Mouse (Mus musculus) erythroblast, embryonic 14.5 days (primary cell): Measurements from ENCODE around the gene Trp53bp2. TPM values are rescaled to one million over a fixed set of nuclear protein-coding genes. Genes with fewer than 3 reads are reported as not detected.

Source experiments
- H3K27me3 ChIP-seq: 2 replicates; pipeline ENCODE4 v1.6.1; 2012; ENCODE audit warnings: inconsistent platforms; ENCODE audit not compliant: control insufficient read depth
- H3K36me3 ChIP-seq: 2 replicates; pipeline ENCODE4 v1.6.1; 2012; ENCODE audit warnings: mild to moderate bottlenecking, inconsistent platforms; ENCODE audit not compliant: control insufficient read depth
- H3K4me1 ChIP-seq: 2 replicates; pipeline ENCODE4 v1.6.1; 2012; ENCODE audit warnings: inconsistent platforms; ENCODE audit not compliant: control insufficient read depth
- H3K4me3 ChIP-seq: replicated peaks from 2 replicates; pipeline ENCODE3; 2012; ENCODE audit warnings: moderate library complexity, mild to moderate bottlenecking, inconsistent platforms
- H3K9me3 ChIP-seq: 2 replicates; pipeline ENCODE4 v1.6.1; 2012; ENCODE audit warnings: low read length, inconsistent platforms, mixed read lengths; ENCODE audit not compliant: control insufficient read depth
- GATA1 ChIP-seq: IDR thresholded peaks from 2 replicates; pipeline ENCODE4 v1.6.1; 2012; ENCODE audit warnings: low read length, inconsistent platforms, mixed read lengths
- TAL1 ChIP-seq: IDR thresholded peaks from 3 replicates; pipeline ENCODE4 v1.6.1; 2012; ENCODE audit warnings: low read length, inconsistent platforms, mixed read lengths
- polyA plus RNA-seq: library from polyadenylated mRNA; stranded (reverse); fragments of >175 nt; gene quantifications from 2 replicates; pipeline ENCODE4 v1.2.3, GENCODE M21; 2012

Gene Trp53bp2
- polyA plus RNA-seq, 1 experiment, result 0.09 TPM

DNA sequence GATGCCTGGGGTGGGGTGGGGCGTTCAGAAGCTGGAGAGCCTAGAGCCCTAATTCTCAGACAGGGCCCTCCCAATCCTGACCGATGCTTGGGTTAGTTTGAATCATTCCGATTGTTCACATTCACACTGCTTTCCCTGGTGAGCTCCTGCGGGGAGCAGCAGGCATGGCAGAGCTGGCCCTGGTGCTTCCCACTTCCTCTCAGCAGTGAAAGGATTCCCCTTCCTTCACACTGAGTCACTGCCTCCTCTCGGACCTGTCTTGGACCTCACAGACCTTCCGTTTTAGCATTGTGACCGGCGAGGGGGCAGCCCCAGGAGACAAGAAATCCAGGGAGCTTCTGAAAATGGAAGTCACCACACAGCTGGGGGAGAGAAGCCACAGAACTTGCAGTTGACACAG is 102.8 kb downstream of the Trp53bp2 start:
- Histone ChIP-seq H3K4me3 (no peak overlapping the region), H3K36me3 (no peaks in the 10 kb centered on the region; the same call in 1 of the 2 replicates), H3K27me3 (peaks cover 17% of the 10 kb centered on the region), H3K9me3 (no peaks in the 10 kb centered on the region), H3K4me1 (no peaks in the 10 kb centered on the region)
- no peak for TF ChIP-seq TAL1
- no peak for TF ChIP-seq GATA1

Other genes starting within 250 kb of the Trp53bp2 start
- not detected in 2 replicates for gene Vmn1r1, start 244.7 kb upstream of the Trp53bp2 start, polyA plus RNA-seq
- gene Degs1, start 126.4 kb upstream of the Trp53bp2 start, polyA plus RNA-seq, result 2.5 and 4.8 TPM in 2 replicates
- 0.86 and 0.87 TPM in 2 replicates for gene Fbxo28, start 67.5 kb upstream of the Trp53bp2 start, polyA plus RNA-seq
- gene Capn2, start 108.4 kb downstream of the Trp53bp2 start, polyA plus RNA-seq, result 0.02 and 0.03 TPM in 2 replicates
- gene Capn8, start 155.8 kb downstream of the Trp53bp2 start, polyA plus RNA-seq, result not detected in 2 replicates